Mouse (Mus musculus) forebrain, embryonic 16.5 days (tissue): Measurements from ENCODE around the gene Muc4. TPM values are rescaled to one million over a fixed set of nuclear protein-coding genes. Genes with fewer than 3 reads are reported as not detected.
A peak's percentile ranks its signal among the peaks of the same experiment; 100 is the strongest.

Experiments
- ATAC-seq: fragments of 200-750 bp; cut with Nextera tagmentation; 2 replicates; pipeline ENCODE4 v1.8.0; 2017; ENCODE audit warnings: mild to moderate bottlenecking, moderate library complexity
- H3K27ac ChIP-seq: fragments of 300-500 bp; sonication (generic); 2 replicates; pipeline ENCODE4 v1.5.1; 2014; ENCODE audit warnings: low read length, control low read depth
- H3K27me3 ChIP-seq: fragments of 300-500 bp; sonication (generic); replicated peaks from 2 replicates; pipeline ENCODE4 v1.6.1; 2014; ENCODE audit warnings: low read length; ENCODE audit not compliant: control insufficient read depth, insufficient read depth
- H3K36me3 ChIP-seq: fragments of 300-500 bp; sonication (generic); 2 replicates; pipeline ENCODE4 v1.6.1; 2014; ENCODE audit not compliant: control insufficient read depth, insufficient read depth
- H3K4me1 ChIP-seq: fragments of 300-500 bp; sonication (generic); replicated peaks from 2 replicates; pipeline ENCODE4 v1.6.1; 2014; ENCODE audit warnings: low read length; ENCODE audit not compliant: control insufficient read depth, insufficient read depth
- H3K4me2 ChIP-seq: fragments of 300-500 bp; sonication (generic); 2 replicates; pipeline ENCODE4 v1.6.1; 2014; ENCODE audit warnings: mild to moderate bottlenecking, low read length, control low read depth
- H3K4me3 ChIP-seq: fragments of 300-500 bp; sonication (generic); replicated peaks from 2 replicates; pipeline ENCODE4 v1.5.1; 2014; ENCODE audit warnings: mild to moderate bottlenecking, low read length, control low read depth
- H3K9ac ChIP-seq: fragments of 300-500 bp; sonication (generic); replicated peaks from 2 replicates; pipeline ENCODE4 v1.6.1; 2014; ENCODE audit warnings: low read depth, low read length, control low read depth
- H3K9me3 ChIP-seq: fragments of 300-500 bp; sonication (generic); 2 replicates; pipeline ENCODE4 v1.6.1; 2016; ENCODE audit warnings: low read length; ENCODE audit not compliant: control insufficient read depth
- WGBS: fragments of 180-500 bp; shearing (Covaris S2); extraction: QIAGEN DNeasy Blood & Tissue Kit; methylation state at CpG from one replicate; pipeline ENCODE4 v1.1.7; 2014; 5-methylcytosine and 5-hydroxymethylcytosine counted together
- polyA plus RNA-seq: library from polyadenylated mRNA; unstranded; fragments of >200 nt; fragmentation: Nextera tagmentation; extraction: Ambion mirVana; gene quantifications from 2 replicates; pipeline ENCODE4 v1.2.1, GENCODE M21; 2015

Muc4 gene
- polyA plus RNA-seq: not detected in 2 replicates

DNA sequence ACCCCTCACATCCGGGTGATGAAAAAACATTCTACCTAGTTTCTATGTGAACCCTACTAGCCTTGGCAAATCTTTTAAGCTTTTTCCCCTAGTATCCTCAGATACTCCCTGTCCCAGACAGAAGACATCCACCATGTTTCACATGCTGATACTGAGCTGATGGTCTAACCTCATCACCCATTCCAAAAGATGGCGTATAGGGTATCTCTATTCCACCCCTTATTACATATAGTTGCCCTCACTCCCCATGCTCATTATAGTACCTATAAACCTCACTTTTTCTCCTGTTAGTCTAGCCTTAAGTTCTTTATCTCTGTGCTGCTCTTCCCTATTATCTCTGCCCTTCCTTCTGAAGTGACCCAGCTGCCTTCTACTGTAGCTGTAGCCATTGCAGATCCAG, at the start of gene Muc4:
TSS of gene Muc4 (plus strand) at position 301 of the 400 bp plus-strand sequence.
- no peak within 1 kb of the TSS for H3K9ac ChIP-seq
- WGBS: 88% methylated on average over 2 of the region's 2 CpGs
- H3K4me2 ChIP-seq: no peak within 1 kb of the TSS
- no peak for ATAC-seq
- H3K4me1 ChIP-seq: no peaks in the 10 kb centered on the region
- H3K27ac ChIP-seq: no peak within 1 kb of the TSS
- peaks cover 4% of the 10 kb centered on the region for H3K9me3 ChIP-seq
- no peaks in the 10 kb centered on the region for H3K36me3 ChIP-seq
- H3K4me3 ChIP-seq: no peak within 1 kb of the TSS
- H3K27me3 ChIP-seq: no peaks in the 10 kb centered on the region

DNA sequence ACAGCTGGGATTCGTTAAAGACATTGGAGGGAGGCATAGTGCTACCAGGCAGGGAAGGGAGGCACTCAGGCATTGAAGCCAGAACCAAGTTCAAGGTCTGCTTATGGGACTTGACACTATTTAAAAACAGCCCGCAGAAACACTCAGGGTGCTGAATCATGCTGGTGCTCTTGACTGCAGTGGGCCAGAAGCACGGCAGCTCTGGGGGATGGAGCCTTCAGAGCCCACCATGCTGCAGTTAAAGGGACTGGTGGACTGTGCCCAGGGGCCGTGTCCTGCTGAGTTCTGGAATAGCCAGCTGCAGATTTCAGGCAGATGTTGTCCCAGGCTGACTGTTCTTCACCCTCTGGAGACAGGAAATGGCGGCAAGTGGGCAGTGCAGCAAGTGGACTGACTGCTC, 49.7 kb upstream of the Muc4 start:
- Histone ChIP-seq H3K27ac (no peak overlapping the region), H3K9me3 (no peaks in the 10 kb centered on the region), H3K4me3 (no peak overlapping the region), H3K9ac (no peak overlapping the region), H3K36me3 (peaks cover 4% of the 10 kb centered on the region; the same call in 1 of the 2 replicates), H3K27me3 (no peaks in the 10 kb centered on the region), H3K4me1 (no peaks in the 10 kb centered on the region), H3K4me2 (no peak overlapping the region)
- no peak for ATAC-seq
- 76% methylated on average over 5 of the region's 5 CpGs for WGBS

DNA sequence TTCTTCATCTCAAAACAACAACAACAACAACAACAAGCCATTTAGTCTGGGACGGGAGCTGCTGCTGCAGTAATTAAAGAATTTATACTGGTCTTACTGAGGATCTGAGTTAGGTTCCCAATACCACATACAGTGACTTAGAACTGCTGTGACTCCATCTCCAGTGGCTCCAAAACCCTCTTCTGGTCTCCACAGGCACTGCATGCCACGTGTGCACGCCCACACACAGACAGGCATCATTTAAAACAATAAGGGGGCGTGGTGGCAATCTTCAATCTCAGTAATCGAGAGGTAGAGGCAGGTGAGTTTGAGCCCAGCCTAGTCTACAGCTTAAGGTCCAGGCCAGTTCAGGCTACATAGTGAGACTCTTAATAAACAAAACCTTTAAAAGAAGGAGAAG, 48.5 kb upstream of the Muc4 start:
- no peak overlapping the region for H3K4me2 ChIP-seq
- H3K9me3 ChIP-seq: no peaks in the 10 kb centered on the region
- H3K4me1 ChIP-seq: no peaks in the 10 kb centered on the region
- H3K27me3 ChIP-seq: no peaks in the 10 kb centered on the region
- no peak overlapping the region for H3K27ac ChIP-seq
- ATAC-seq: no peak
- WGBS: 75% methylated on average over 5 of the region's 5 CpGs
- H3K9ac ChIP-seq: no peak overlapping the region
- H3K4me3 ChIP-seq: no peak overlapping the region
- H3K36me3 ChIP-seq: no peaks in the 10 kb centered on the region; the same call in 1 of the 2 replicates

DNA sequence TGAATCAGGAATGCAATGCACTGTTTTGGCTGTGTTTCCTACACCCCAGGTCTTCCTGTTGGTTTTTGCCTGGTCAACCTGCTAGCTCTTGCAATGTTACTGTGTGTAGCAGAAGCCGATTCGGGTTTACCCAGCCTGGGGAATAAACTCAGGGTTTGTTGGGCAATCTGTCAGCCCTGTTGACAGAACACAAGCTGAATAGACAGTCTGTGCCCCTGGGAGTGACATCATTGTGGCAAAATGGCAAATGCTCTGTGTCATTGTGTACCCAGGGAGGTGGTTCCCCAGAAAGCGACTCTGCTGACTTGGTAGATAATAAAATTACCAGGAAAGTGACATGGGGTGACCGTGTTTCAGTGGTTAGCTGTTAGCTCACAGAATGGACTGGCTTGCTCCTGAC, 46.9 kb upstream of the Muc4 start:
- Histone ChIP-seq H3K9ac (no peak overlapping the region), H3K4me2 (no peak overlapping the region), H3K27ac (no peak overlapping the region), H3K4me1 (no peaks in the 10 kb centered on the region), H3K36me3 (no peaks in the 10 kb centered on the region), H3K9me3 (no peaks in the 10 kb centered on the region), H3K4me3 (no peak overlapping the region), H3K27me3 (no peaks in the 10 kb centered on the region)
- ATAC-seq: no peak
- 61% methylated on average over 4 of the region's 4 CpGs for WGBS

DNA sequence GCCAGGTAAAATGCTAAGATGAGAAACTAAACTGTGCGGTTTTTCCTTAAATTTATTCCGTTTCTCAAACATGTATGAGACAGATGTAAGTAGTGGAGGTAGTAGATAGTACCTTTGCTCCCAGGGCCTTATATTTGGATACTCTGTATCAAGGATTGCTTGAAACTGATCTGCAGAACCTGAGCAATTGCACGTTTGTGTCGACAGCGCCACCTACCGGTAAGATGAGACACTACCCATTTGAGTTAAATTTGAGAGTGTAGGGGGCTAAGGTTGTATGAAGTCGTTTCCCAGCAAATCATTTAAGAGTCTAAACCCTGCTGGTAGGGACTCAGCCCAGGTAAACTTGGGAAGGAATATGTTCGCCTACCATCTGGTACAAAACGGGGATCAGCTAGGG, 46.2 kb upstream of the Muc4 start:
- no peak overlapping the region for H3K27ac ChIP-seq
- H3K4me3 ChIP-seq: no peak overlapping the region
- 0 out of 2 replicates have a peak, but pooled peaks have one; percentile 38 for ATAC-seq
- H3K4me2 ChIP-seq: no peak overlapping the region
- no peak overlapping the region for H3K9ac ChIP-seq
- H3K4me1 ChIP-seq: no peaks in the 10 kb centered on the region
- 4% methylated on average over 9 of the region's 9 CpGs for WGBS
- no peaks in the 10 kb centered on the region for H3K27me3 ChIP-seq
- no peaks in the 10 kb centered on the region for H3K36me3 ChIP-seq
- H3K9me3 ChIP-seq: no peaks in the 10 kb centered on the region

DNA sequence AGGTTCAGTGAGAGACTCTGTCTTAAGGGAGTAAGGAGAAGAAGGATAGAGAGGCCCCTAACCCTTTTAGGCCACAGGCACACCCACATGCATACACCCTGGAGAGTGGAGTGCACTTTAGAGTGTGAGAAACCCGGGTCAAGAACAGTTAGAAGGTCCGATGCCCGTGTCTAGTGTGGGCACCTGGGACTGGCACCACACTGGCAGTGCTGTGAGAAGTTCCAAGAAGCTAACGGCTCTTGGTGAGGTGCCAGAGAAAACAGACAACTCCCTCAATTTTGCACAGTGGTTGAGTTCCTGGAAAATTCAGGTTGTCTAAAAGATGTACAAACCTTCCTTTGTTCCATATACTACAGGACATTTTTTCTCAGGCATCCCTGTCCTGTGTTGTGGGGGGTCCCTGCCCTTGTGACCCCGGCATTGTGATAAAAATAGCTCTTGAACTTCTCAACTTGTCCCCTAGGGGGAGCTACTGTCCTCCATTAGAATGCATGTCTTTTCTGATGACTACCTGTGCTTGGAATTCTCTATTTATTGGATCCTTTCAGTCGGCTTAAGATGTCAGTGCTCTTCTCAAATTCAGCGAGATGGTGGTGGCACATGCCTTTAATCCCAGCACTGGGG, 38.7 kb upstream of the Muc4 start:
- no peaks in the 10 kb centered on the region for H3K36me3 ChIP-seq
- WGBS: 40% methylated on average over 7 of the region's 7 CpGs
- no peak overlapping the region for H3K4me3 ChIP-seq
- H3K9ac ChIP-seq: no peak overlapping the region
- H3K4me1 ChIP-seq: no peaks in the 10 kb centered on the region
- H3K9me3 ChIP-seq: no peaks in the 10 kb centered on the region
- H3K4me2 ChIP-seq: no peak overlapping the region
- no peak overlapping the region for H3K27ac ChIP-seq
- ATAC-seq: no peak
- no peaks in the 10 kb centered on the region for H3K27me3 ChIP-seq

DNA sequence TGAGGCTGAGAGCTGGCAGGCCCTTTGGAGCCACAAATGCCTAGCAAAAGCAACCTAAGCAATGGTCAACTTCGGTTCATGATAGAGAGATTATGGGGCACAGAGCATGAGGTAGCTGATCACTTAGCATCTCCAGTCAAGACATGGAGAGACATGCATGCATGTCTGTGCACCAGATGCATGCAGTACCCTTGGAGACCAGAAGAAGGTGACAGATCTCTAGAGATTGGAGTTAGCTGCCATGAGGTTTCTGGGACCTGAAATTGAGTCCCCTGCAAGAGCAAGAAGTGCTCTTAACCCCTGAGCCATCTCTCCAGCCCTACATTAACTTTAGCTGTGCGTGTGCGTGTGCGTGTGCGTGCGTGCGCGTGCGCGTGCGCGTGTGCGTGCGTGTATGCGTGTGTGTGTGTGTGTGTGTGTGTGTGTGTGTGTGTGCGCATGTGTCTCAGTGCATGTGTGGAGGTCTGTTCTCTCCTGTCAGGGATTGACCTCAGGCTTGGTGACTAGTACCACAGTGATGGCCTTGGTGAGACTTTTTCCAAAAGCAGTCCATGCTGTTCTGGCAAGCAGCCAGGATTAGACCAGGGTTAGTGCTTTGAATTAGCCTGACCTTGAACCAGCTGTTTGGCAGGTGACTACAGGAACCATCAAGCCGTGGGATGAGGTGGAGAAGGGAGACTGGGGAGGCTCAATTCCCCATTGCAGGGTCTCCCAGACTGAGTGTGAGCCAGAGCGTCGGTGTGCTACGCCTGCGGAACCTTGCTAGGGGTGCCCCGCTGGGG, 37.8 kb upstream of the Muc4 start:
- H3K4me3 ChIP-seq: no peak overlapping the region
- no peaks in the 10 kb centered on the region for H3K9me3 ChIP-seq
- 87% methylated on average over 22 of the region's 22 CpGs for WGBS
- no peaks in the 10 kb centered on the region for H3K4me1 ChIP-seq
- H3K9ac ChIP-seq: no peak overlapping the region
- no peaks in the 10 kb centered on the region for H3K27me3 ChIP-seq
- H3K27ac ChIP-seq: no peak overlapping the region
- ATAC-seq: no peak
- no peaks in the 10 kb centered on the region for H3K36me3 ChIP-seq
- H3K4me2 ChIP-seq: no peak overlapping the region

DNA sequence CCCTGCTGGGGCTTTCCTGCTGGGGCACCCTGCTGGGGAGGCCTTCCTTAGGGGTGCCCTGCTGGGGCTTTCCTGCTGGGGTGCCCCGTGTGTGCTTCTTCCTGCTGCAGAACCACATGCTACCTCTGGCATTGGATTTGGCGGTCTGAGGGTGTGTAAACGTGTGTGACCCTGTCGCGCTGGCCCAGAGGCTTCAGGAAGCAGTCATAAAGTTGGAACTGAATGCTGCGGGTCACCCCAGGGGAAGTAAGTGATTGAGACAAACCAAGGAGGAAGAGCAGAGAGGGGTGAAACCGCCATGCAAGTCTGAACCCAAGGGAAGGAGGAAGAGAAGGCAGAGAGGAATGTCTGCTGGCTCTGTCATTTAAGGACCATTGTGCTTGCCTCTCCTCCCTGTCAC, 37.1 kb upstream of the Muc4 start:
- Histone ChIP-seq H3K4me2 (no peak overlapping the region), H3K36me3 (no peaks in the 10 kb centered on the region), H3K9ac (no peak overlapping the region), H3K27ac (no peak overlapping the region), H3K4me1 (no peaks in the 10 kb centered on the region), H3K9me3 (no peaks in the 10 kb centered on the region), H3K4me3 (no peak overlapping the region), H3K27me3 (no peaks in the 10 kb centered on the region)
- WGBS: 41% methylated on average over 7 of the region's 7 CpGs
- ATAC-seq: no peak

DNA sequence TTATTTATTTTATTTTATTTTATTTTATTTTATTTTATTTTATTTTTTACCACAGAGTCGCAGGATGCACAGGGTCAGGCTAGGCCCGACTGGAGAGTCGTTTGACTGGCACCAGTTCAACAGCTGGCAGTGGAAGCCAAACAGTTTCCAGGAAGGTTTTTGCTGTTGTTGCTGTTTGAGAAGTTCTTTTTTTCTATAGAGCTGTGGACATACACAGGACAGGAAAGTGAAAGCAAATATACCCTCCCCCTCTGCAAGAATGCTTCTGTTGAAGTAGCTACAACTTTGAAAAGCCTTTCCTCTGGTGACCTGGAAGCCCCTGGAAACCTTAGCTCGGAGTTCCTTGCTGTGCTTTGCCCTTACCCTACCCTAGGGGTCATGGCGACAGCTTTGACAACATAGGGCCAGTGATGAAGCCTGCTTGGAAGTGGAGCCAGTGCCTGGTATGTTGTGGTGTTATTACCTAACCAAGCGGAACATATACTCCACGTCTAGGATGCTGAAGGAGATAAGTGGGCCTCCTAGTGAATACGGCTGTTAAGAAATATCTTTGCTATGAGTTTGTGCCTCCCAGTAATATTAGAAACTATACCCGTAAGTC, 32.3 kb upstream of the Muc4 start:
- Histone ChIP-seq H3K4me2 (no peak overlapping the region), H3K4me1 (no peaks in the 10 kb centered on the region), H3K4me3 (no peak overlapping the region), H3K9me3 (no peaks in the 10 kb centered on the region), H3K36me3 (no peaks in the 10 kb centered on the region), H3K27ac (no peak overlapping the region), H3K27me3 (no peaks in the 10 kb centered on the region), H3K9ac (no peak overlapping the region)
- WGBS: 75% methylated on average over 9 of the region's 9 CpGs
- ATAC-seq: no peak
